Comparison of ENCODE assay signal across 25 mouse cellular contexts in genomic region chr14:99593864-99594263, GRCm38 (mm10).
DNase-seq lines count a peak whose midpoint lies in the region; ATAC-seq and TF ChIP-seq lines count a peak whose summit lies in the region.
"Had no signal": no experiment of that assay in that cellular context is flagged by ENCODE, and none has a peak within 500 bp of the region (broad histone marks: within the 10 kb centered on the region; RNA-seq: fewer than 3 reads in every experiment).

No protein-coding gene starts in this region.

- H3K36me3 ChIP-seq in hindbrain, postnatal 0 days (ENCODE audit: insufficient read depth, low read length): no peaks in the 10 kb centered on the region
- no peaks in the 10 kb centered on the region for H3K36me3 ChIP-seq in hindbrain, embryonic 14.5 days (replicated peaks; ENCODE audit: control insufficient read depth, insufficient read depth)
- no peaks in the 10 kb centered on the region for H3K36me3 ChIP-seq in midbrain, embryonic 14.5 days (ENCODE audit: control insufficient read depth, insufficient read depth, low read length)
- no peaks in the 10 kb centered on the region for H3K36me3 ChIP-seq in midbrain, embryonic 13.5 days
- H3K36me3 ChIP-seq: embryonic facial prominence, embryonic 15.5 days; forebrain, embryonic 15.5 days; heart, embryonic 12.5 days; heart, embryonic 15.5 days; hindbrain, embryonic 10.5 days; intestine, embryonic 15.5 days had no signal

- no peak overlapping the region for H3K9ac ChIP-seq in hindbrain, postnatal 0 days (replicated peaks; ENCODE audit: low read length)
- no peak overlapping the region for H3K9ac ChIP-seq in hindbrain, embryonic 14.5 days
- H3K9ac ChIP-seq in midbrain, embryonic 14.5 days (replicated peaks; ENCODE audit: low read length): no peak overlapping the region
- no peak overlapping the region for H3K9ac ChIP-seq in midbrain, embryonic 13.5 days (replicated peaks)
- H3K9ac ChIP-seq: embryonic facial prominence, embryonic 15.5 days; forebrain, embryonic 15.5 days; heart, embryonic 12.5 days; heart, embryonic 15.5 days; intestine, embryonic 15.5 days had no signal

- TF ChIP-seq CTCF in hindbrain, postnatal 0 days (IDR thresholded peaks at IDR 0.05; ENCODE audit: low read depth): no peak

- H3K4me3 ChIP-seq in hindbrain, postnatal 0 days (ENCODE audit: low read length): no peak overlapping the region
- no peak overlapping the region for H3K4me3 ChIP-seq in hindbrain, embryonic 14.5 days (replicated peaks; ENCODE audit: low read length)
- no peak overlapping the region for H3K4me3 ChIP-seq in midbrain, embryonic 14.5 days (replicated peaks; ENCODE audit: low read depth, low read length)
- no peak overlapping the region for H3K4me3 ChIP-seq in midbrain, embryonic 13.5 days (replicated peaks)
- H3K4me3 ChIP-seq: embryonic facial prominence, embryonic 15.5 days; forebrain, embryonic 15.5 days; heart, embryonic 12.5 days; heart, embryonic 15.5 days; hindbrain, embryonic 10.5 days; intestine, embryonic 15.5 days had no signal

- H3K4me2 ChIP-seq in hindbrain, postnatal 0 days (ENCODE audit: low read depth, low read length): no peak overlapping the region
- no peak overlapping the region for H3K4me2 ChIP-seq in hindbrain, embryonic 14.5 days (replicated peaks)
- H3K4me2 ChIP-seq in midbrain, embryonic 14.5 days (ENCODE audit: low read length): no peak overlapping the region
- no peak overlapping the region for H3K4me2 ChIP-seq in midbrain, embryonic 13.5 days (replicated peaks)
- H3K4me2 ChIP-seq: embryonic facial prominence, embryonic 15.5 days; forebrain, embryonic 15.5 days; heart, embryonic 12.5 days; heart, embryonic 15.5 days; intestine, embryonic 15.5 days had no signal

- ATAC-seq in frontal cortex, adult (ENCODE audit: low TSS enrichment): peak; percentile 31; the same call in 1 of the 2 replicates
- ATAC-seq in hindbrain, postnatal 0 days: peak; percentile 73
- ATAC-seq in hindbrain, embryonic 14.5 days (ENCODE audit: low FRiP score): no peak
- no peak for ATAC-seq in midbrain, embryonic 14.5 days (ENCODE audit: low FRiP score, low TSS enrichment)
- ATAC-seq in midbrain, embryonic 13.5 days: no peak
- ATAC-seq: activated CD4-positive, CD25-positive, alpha-beta regulatory T cell, adult 4 months; forebrain, embryonic 15.5 days; intestine, embryonic 15.5 days had no signal

- DNase-seq in frontal cortex, adult 2 months (ENCODE audit: extremely low spot score in 1 of 2, low spot score in 1 of 2): no peak
- peak; percentile 30 for DNase-seq in hindbrain, postnatal 0 days (ENCODE audit: low spot score)
- no peak for DNase-seq in hindbrain, embryonic 14.5 days (ENCODE audit: low spot score)
- peak; percentile 13 for DNase-seq in midbrain, embryonic 14.5 days
- DNase-seq in 416B (ENCODE audit: low read depth): peak; percentile 11
- no peak for DNase-seq in urinary bladder, postnatal 25 days (ENCODE audit: low spot score)
- DNase-seq: adrenal gland, adult 8-10 months; adrenal gland, postnatal 25 days; cerebellum, adult 11-12 months; cerebellum, adult 8-10 months; cerebellum, postnatal 36 days; embryo, embryonic 11 days; gastrocnemius, postnatal 25 days; heart, adult 18-20 months; heart, postnatal 10 days; heart, postnatal 36 days had no signal

- no peaks in the 10 kb centered on the region for H3K4me1 ChIP-seq in hindbrain, postnatal 0 days (ENCODE audit: insufficient read depth, low read length)
- H3K4me1 ChIP-seq in hindbrain, embryonic 14.5 days (replicated peaks; ENCODE audit: control insufficient read depth, insufficient read depth, low read length): no peaks in the 10 kb centered on the region
- H3K4me1 ChIP-seq in midbrain, embryonic 14.5 days (ENCODE audit: control insufficient read depth, insufficient read depth, low read length): no peaks in the 10 kb centered on the region
- 0 out of 2 replicates have a peak, but pooled peaks cover 3% of the 10 kb centered on the region for H3K4me1 ChIP-seq in midbrain, embryonic 13.5 days (replicated peaks)
- H3K4me1 ChIP-seq: forebrain, embryonic 15.5 days; intestine, embryonic 15.5 days had no signal

- no peaks in the 10 kb centered on the region for H3K27me3 ChIP-seq in hindbrain, postnatal 0 days (ENCODE audit: insufficient read depth, low read length)
- H3K27me3 ChIP-seq in hindbrain, embryonic 14.5 days (ENCODE audit: control insufficient read depth, insufficient read depth, low read length): no peaks in the 10 kb centered on the region
- H3K27me3 ChIP-seq in midbrain, embryonic 14.5 days (ENCODE audit: control insufficient read depth, insufficient read depth, low read length): no peaks in the 10 kb centered on the region
- H3K27me3 ChIP-seq in midbrain, embryonic 13.5 days: no peaks in the 10 kb centered on the region
- H3K27me3 ChIP-seq: embryonic facial prominence, embryonic 15.5 days; forebrain, embryonic 15.5 days; heart, embryonic 12.5 days; heart, embryonic 15.5 days; intestine, embryonic 15.5 days had no signal

- no peak overlapping the region for H3K27ac ChIP-seq in hindbrain, postnatal 0 days
- no peak overlapping the region for H3K27ac ChIP-seq in hindbrain, embryonic 14.5 days
- H3K27ac ChIP-seq in midbrain, embryonic 14.5 days (replicated peaks; ENCODE audit: low read depth, low read length): no peak overlapping the region
- H3K27ac ChIP-seq in midbrain, embryonic 13.5 days: no peak overlapping the region
- H3K27ac ChIP-seq: embryonic facial prominence, embryonic 15.5 days; forebrain, embryonic 15.5 days; heart, embryonic 15.5 days; hindbrain, embryonic 10.5 days; intestine, embryonic 15.5 days had no signal

- no peaks in the 10 kb centered on the region for H3K9me3 ChIP-seq in hindbrain, postnatal 0 days (ENCODE audit: low read length)
- no peaks in the 10 kb centered on the region for H3K9me3 ChIP-seq in hindbrain, embryonic 14.5 days (ENCODE audit: control insufficient read depth, low read length)
- no peaks in the 10 kb centered on the region for H3K9me3 ChIP-seq in midbrain, embryonic 14.5 days (ENCODE audit: control insufficient read depth, low read length)
- H3K9me3 ChIP-seq in midbrain, embryonic 13.5 days: no peaks in the 10 kb centered on the region
- H3K9me3 ChIP-seq: embryonic facial prominence, embryonic 15.5 days; forebrain, embryonic 15.5 days; heart, embryonic 12.5 days; heart, embryonic 15.5 days; hindbrain, embryonic 10.5 days; intestine, embryonic 15.5 days had no signal

- 55% methylated on average over 6 of the region's 6 CpGs for WGBS in hindbrain, postnatal 0 days
- 57% methylated on average over 6 of the region's 6 CpGs for WGBS in hindbrain, embryonic 14.5 days
- WGBS in midbrain, embryonic 14.5 days: 55% methylated on average over 6 of the region's 6 CpGs
- WGBS in midbrain, embryonic 13.5 days: 64% methylated on average over 6 of the region's 6 CpGs

Comparison
In these comparisons a context has a peak if more than half of its experiments do, and no peak if none do; other contexts are left out.
1. ATAC-seq: peak in frontal cortex, adult (single experiment) and hindbrain, postnatal 0 days (single experiment); none in hindbrain, embryonic 14.5 days (single experiment), midbrain, embryonic 14.5 days (single experiment) and midbrain, embryonic 13.5 days (single experiment).
2. DNase-seq: peak in hindbrain, postnatal 0 days (single experiment), midbrain, embryonic 14.5 days (single experiment) and 416B (single experiment); none in frontal cortex, adult 2 months (0 of 2), hindbrain, embryonic 14.5 days (single experiment) and urinary bladder, postnatal 25 days (single experiment).